Mouse (Mus musculus) MEL (cell line): Measurements from ENCODE around the gene Stradb. TPM values are rescaled to one million over a fixed set of nuclear protein-coding genes. Genes with fewer than 3 reads are reported as not detected.

Source experiments
- DNase-seq: peaks from one replicate; pipeline ENCODE4 v3.0.0; 2011; ENCODE audit warnings: low read depth, low spot score
- H3K27ac ChIP-seq: 2 replicates; pipeline ENCODE4 v1.5.1; 2012; ENCODE audit warnings: low read depth, mild to moderate bottlenecking, control low read depth, low read length, moderate library complexity; ENCODE audit not compliant: control insufficient read depth
- H3K27me3 ChIP-seq, 2 experiments: fragments of 150-350 bp in 1 of 2; sonication (generic) in 1 of 2; 2 replicates each; pipeline ENCODE4 v1.6.1; 2012; ENCODE audit warnings: low read length in 2 of 2, mild to moderate bottlenecking in 2 of 2, improper control_type of control experiment in 1 of 2, moderate library complexity in 1 of 2; ENCODE audit not compliant: insufficient read depth in 2 of 2, control insufficient read depth in 1 of 2
- H3K36me3 ChIP-seq, 2 experiments: 2 replicates each; pipeline ENCODE4 v1.6.1; 2012 to 2014; ENCODE audit warnings: low read length in 2 of 2, improper control_type of control experiment in 1 of 2, inconsistent platforms in 1 of 2, mild to moderate bottlenecking in 1 of 2; ENCODE audit not compliant: insufficient read depth in 2 of 2, control insufficient read depth in 1 of 2
- H3K4me1 ChIP-seq, 2 experiments: fragments of 150-350 bp in 1 of 2; sonication (generic) in 1 of 2; 2 replicates each; pipeline ENCODE4 v1.6.1; 2012; ENCODE audit warnings: low read length in 2 of 2, improper control_type of control experiment in 1 of 2, mild to moderate bottlenecking in 1 of 2; ENCODE audit not compliant: insufficient read depth in 2 of 2, control insufficient read depth in 1 of 2
- H3K4me3 ChIP-seq, 2 experiments: fragments of 150-350 bp in 1 of 2; sonication (generic) in 1 of 2; 2 replicates each; pipeline ENCODE4 v1.5.1; 2012; ENCODE audit warnings: low read depth in 2 of 2, low read length in 2 of 2, mild to moderate bottlenecking in 2 of 2, moderate library complexity in 2 of 2, control low read depth in 1 of 2, improper control_type of control experiment in 1 of 2; ENCODE audit not compliant: control insufficient read depth in 1 of 2, insufficient read depth in 1 of 2
- H3K79me2 ChIP-seq: 2 replicates; pipeline ENCODE4 v1.6.1; 2012; ENCODE audit warnings: mild to moderate bottlenecking, low read length, moderate library complexity; ENCODE audit not compliant: control insufficient read depth, poor library complexity, insufficient read depth
- H3K9ac ChIP-seq: 2 replicates; pipeline ENCODE4 v1.6.1; 2012; ENCODE audit warnings: low read depth, mild to moderate bottlenecking, control low read depth, low read length, moderate library complexity; ENCODE audit not compliant: control insufficient read depth, poor library complexity, severe bottlenecking
- H3K9me3 ChIP-seq: fragments of 150-350 bp; sonication (generic); replicated peaks from 2 replicates; pipeline ENCODE4 v1.6.1; 2012; ENCODE audit warnings: mild to moderate bottlenecking, low read length, improper control_type of control experiment, moderate library complexity; ENCODE audit not compliant: insufficient read depth
- BHLHE40 ChIP-seq: IDR thresholded peaks from 2 replicates; pipeline ENCODE4 v1.6.1; 2012; ENCODE audit warnings: low read depth, mild to moderate bottlenecking, inconsistent platforms, low read length, improper control_type of control experiment, borderline replicate concordance
- CHD2 ChIP-seq: IDR thresholded peaks from 2 replicates; pipeline ENCODE4 v1.6.1; 2011; ENCODE audit warnings: low read length, improper control_type of control experiment
- E2F4 ChIP-seq: IDR thresholded peaks from 2 replicates; pipeline ENCODE4 v1.6.1; 2011; ENCODE audit warnings: low read depth, low read length, improper control_type of control experiment, borderline replicate concordance
- ELF1 ChIP-seq: IDR thresholded peaks from 2 replicates; pipeline ENCODE4 v1.6.1; 2014; ENCODE audit warnings: low read depth, mild to moderate bottlenecking, inconsistent platforms, low read length, improper control_type of control experiment, moderate library complexity
- EP300 ChIP-seq, 2 experiments: IDR thresholded peaks; 2 replicates each; pipeline ENCODE4 v1.6.1; 2011; ENCODE audit warnings: improper control_type of control experiment in 2 of 2, low read length in 2 of 2, low read depth in 1 of 2, mild to moderate bottlenecking in 1 of 2
- GABPA ChIP-seq: IDR thresholded peaks from 2 replicates; pipeline ENCODE4 v1.6.1; 2012; ENCODE audit warnings: low read depth, mild to moderate bottlenecking, inconsistent platforms, low read length, improper control_type of control experiment, moderate library complexity
- GATA1 ChIP-seq: IDR thresholded peaks from 2 replicates; pipeline ENCODE4 v1.6.1; 2011; ENCODE audit warnings: low read depth, low read length, improper control_type of control experiment
- HCFC1 ChIP-seq: IDR thresholded peaks from 2 replicates; pipeline ENCODE4 v1.6.1; 2012; ENCODE audit warnings: low read depth, mild to moderate bottlenecking, inconsistent platforms, low read length, improper control_type of control experiment, moderate library complexity
- MYB ChIP-seq: IDR thresholded peaks from 2 replicates; pipeline ENCODE4 v1.6.1; 2011; ENCODE audit warnings: mild to moderate bottlenecking, low read depth, low read length, improper control_type of control experiment
- MYC ChIP-seq: IDR thresholded peaks from 2 replicates; pipeline ENCODE4 v1.6.1; 2011; ENCODE audit warnings: low read depth, mild to moderate bottlenecking, low read length, improper control_type of control experiment, moderate library complexity
- POLR2A ChIP-seq, 2 experiments: IDR thresholded peaks; 2 replicates each; pipeline ENCODE4 v1.6.1; 2011 to 2012; ENCODE audit warnings: low read length in 2 of 2, mild to moderate bottlenecking in 2 of 2, control low read depth in 1 of 2, improper control_type of control experiment in 1 of 2, low read depth in 1 of 2, moderate library complexity in 1 of 2; ENCODE audit not compliant: control insufficient read depth in 1 of 2, insufficient read depth in 1 of 2, poor library complexity in 1 of 2
- POLR2AphosphoS2 ChIP-seq: IDR thresholded peaks from 2 replicates; pipeline ENCODE4 v1.6.1; 2011; ENCODE audit warnings: low read length, improper control_type of control experiment
- RAD21 ChIP-seq: IDR thresholded peaks from 2 replicates; pipeline ENCODE4 v1.6.1; 2011; ENCODE audit warnings: mild to moderate bottlenecking, low read depth, low read length, improper control_type of control experiment
- RCOR1 ChIP-seq: IDR thresholded peaks from 2 replicates; pipeline ENCODE4 v1.6.1; 2012; ENCODE audit warnings: low read depth, mild to moderate bottlenecking, inconsistent platforms, low read length, improper control_type of control experiment
- SIN3A ChIP-seq: IDR thresholded peaks from 2 replicates; pipeline ENCODE4 v1.6.1; 2012; ENCODE audit warnings: low read length, improper control_type of control experiment, inconsistent platforms
- USF1 ChIP-seq: IDR thresholded peaks from 2 replicates; pipeline ENCODE4 v1.6.1; 2014; ENCODE audit warnings: low read depth, mild to moderate bottlenecking, inconsistent platforms, low read length, improper control_type of control experiment, moderate library complexity
- ZC3H11A ChIP-seq: IDR thresholded peaks from 2 replicates; pipeline ENCODE4 v1.6.1; 2012; ENCODE audit warnings: low read depth, mild to moderate bottlenecking, inconsistent platforms, low read length, improper control_type of control experiment
- ZMIZ1 ChIP-seq: IDR thresholded peaks from 2 replicates; pipeline ENCODE4 v1.6.1; 2012; ENCODE audit warnings: low read depth, mild to moderate bottlenecking, inconsistent platforms, low read length, improper control_type of control experiment, moderate library complexity
- polyA plus RNA-seq, 2 experiments: library from polyadenylated mRNA; stranded (reverse) in 1 of 2; unstranded in 1 of 2; fragments of >175 nt in 1 of 2; fragments of >200 nt in 1 of 2; gene quantifications; 2 replicates each; pipeline versions ENCODE4 v1.2.1 to v1.2.4; 2012; ENCODE audit warnings: low replicate concordance in 2 of 2, low read depth in 1 of 2; ENCODE audit not compliant: insufficient read length in 2 of 2, insufficient read depth in 1 of 2, missing spikeins in 1 of 2
- total RNA-seq: library from RNA; depleted of rRNA; stranded (reverse); fragments of 300-350 nt; gene quantifications from 2 replicates; pipeline ENCODE4 v1.2.3, GENCODE M21; 2012

Stradb gene
- total and polyA plus RNA-seq, 3 experiments = 4.2 to 11.1 TPM; not detected in 1

- H3K27me3 ChIP-seq = no peaks in the 10 kb centered on the region
- H3K79me2 ChIP-seq = peaks cover 24% of the 10 kb centered on the region
- H3K9ac ChIP-seq = no peak overlapping the region
- H3K9me3 ChIP-seq = no peaks in the 10 kb centered on the region
- no peak overlapping the region for H3K4me3 ChIP-seq
- TF ChIP-seq CHD2 (no peak), E2F4 (no peak), MYB (no peak), GATA1 (no peak), RCOR1 (no peak), GABPA (no peak), POLR2A (IDR thresholded peaks at IDR 0.05; ENCODE audit: control insufficient read depth in 1 of 2, insufficient read depth in 1 of 2, low read depth in 1 of 2, low read length in 2 of 2, poor library complexity in 1 of 2) (no peak), HCFC1 (no peak), ELF1 (no peak), MYC (no peak), SIN3A (no peak), USF1 (no peak), ZMIZ1 (no peak), POLR2AphosphoS2 (no peak), BHLHE40 (no peak), RAD21 (no peak), ZC3H11A (no peak)
- TF ChIP-seq, all 39 proteins: peak for 0
- no peak for DNase-seq
- peaks cover 18 to 23% of the 10 kb centered on the region in 2 experiments for H3K4me1 ChIP-seq
- H3K27ac ChIP-seq = no peak overlapping the region
- H3K36me3 ChIP-seq = peaks cover 0 to 32% of the 10 kb centered on the region in 2 experiments; a peak in 2 of 4 replicates
Observed at GRCm38 (mm10) chr1:58951841-58952240, 21.5 kb upstream of the Stradb start.

GRCm38 (mm10) chr1:58952526-58952925, 20.8 kb upstream of the Stradb start:
- DNase-seq = no peak
- TF ChIP-seq MYB (no peak), EP300 (IDR thresholded peaks at IDR 0.05; ENCODE audit: low read depth in 1 of 2, low read length in 2 of 2) (no peak), GATA1 (no peak)
- Histone ChIP-seq H3K79me2 (peaks cover 23% of the 10 kb centered on the region), H3K27ac (no peak overlapping the region), H3K4me3 (no peak overlapping the region), H3K9ac (no peak overlapping the region), H3K4me1 (peaks cover 18 to 23% of the 10 kb centered on the region in 2 experiments), H3K9me3 (no peaks in the 10 kb centered on the region), H3K27me3 (no peaks in the 10 kb centered on the region), H3K36me3 (peaks cover 0 to 32% of the 10 kb centered on the region in 2 experiments; a peak in 2 of 4 replicates)
